ENCODE assay signal across 33 mouse cellular contexts in genomic region chr7:89727615-89728014, GRCm38 (mm10).
"Had no signal": no experiment of that assay in that cellular context is flagged by ENCODE, and none has a peak within 500 bp of the region (broad histone marks: within the 10 kb centered on the region; RNA-seq: fewer than 3 reads in every experiment).

No protein-coding gene starts in this region.

- H3K36me3 ChIP-seq: heart, embryonic 10.5 days; heart, embryonic 12.5 days; heart, embryonic 13.5 days; heart, embryonic 15.5 days; hindbrain, embryonic 10.5 days; hindbrain, embryonic 12.5 days; hindbrain, embryonic 13.5 days; hindbrain, embryonic 15.5 days; intestine, embryonic 15.5 days; kidney, embryonic 15.5 days had no signal

- ATAC-seq: hindbrain, embryonic 16.5 days; inflammation-experienced regulatory T-cells, adult 6 months; intestine, embryonic 15.5 days; intestine, postnatal 0 days had no signal

- H3K27me3 ChIP-seq: heart, embryonic 12.5 days; heart, embryonic 13.5 days; heart, embryonic 15.5 days; hindbrain, embryonic 12.5 days; hindbrain, embryonic 13.5 days; hindbrain, embryonic 15.5 days; intestine, embryonic 15.5 days; kidney, embryonic 15.5 days had no signal

- DNase-seq: heart, postnatal 10 days; heart, postnatal 14 days; heart, postnatal 36 days; heart, postnatal 4 days; kidney, adult 11 months; kidney, adult 18-20 months; kidney, adult 8-10 months; kidney, adult 9 months; kidney, postnatal 10 days; kidney, postnatal 14 days; kidney, postnatal 25 days; kidney, postnatal 36 days; kidney, postnatal 4 days; layer of hippocampus, adult 9-11 months; layer of hippocampus, postnatal 36 days had no signal

- H3K9ac ChIP-seq: heart, embryonic 12.5 days; heart, embryonic 13.5 days; heart, embryonic 15.5 days; hindbrain, embryonic 12.5 days; hindbrain, embryonic 13.5 days; hindbrain, embryonic 14.5 days; hindbrain, embryonic 15.5 days; intestine, embryonic 15.5 days; kidney, embryonic 15.5 days had no signal

- H3K4me3 ChIP-seq: heart, embryonic 10.5 days; heart, embryonic 12.5 days; heart, embryonic 13.5 days; heart, embryonic 15.5 days; hindbrain, embryonic 10.5 days; hindbrain, embryonic 12.5 days; hindbrain, embryonic 13.5 days; hindbrain, embryonic 15.5 days; intestine, embryonic 15.5 days; kidney, embryonic 15.5 days; layer of hippocampus, adult 2 months had no signal

- H3K4me1 ChIP-seq: heart, embryonic 10.5 days; heart, embryonic 13.5 days; heart, embryonic 15.5 days; hindbrain, embryonic 10.5 days; hindbrain, embryonic 12.5 days; hindbrain, embryonic 13.5 days; hindbrain, embryonic 15.5 days; intestine, embryonic 15.5 days; kidney, embryonic 15.5 days had no signal

- H3K4me2 ChIP-seq: heart, embryonic 11.5 days; heart, embryonic 12.5 days; heart, embryonic 13.5 days; heart, embryonic 15.5 days; hindbrain, embryonic 12.5 days; hindbrain, embryonic 13.5 days; hindbrain, embryonic 14.5 days; hindbrain, embryonic 15.5 days; intestine, embryonic 15.5 days; kidney, embryonic 15.5 days had no signal

- H3K9me3 ChIP-seq: heart, embryonic 10.5 days; heart, embryonic 12.5 days; heart, embryonic 13.5 days; heart, embryonic 15.5 days; hindbrain, embryonic 10.5 days; hindbrain, embryonic 12.5 days; hindbrain, embryonic 13.5 days; hindbrain, embryonic 15.5 days; intestine, embryonic 15.5 days; kidney, embryonic 15.5 days had no signal

- H3K27ac ChIP-seq: heart, embryonic 10.5 days; heart, embryonic 13.5 days; heart, embryonic 15.5 days; hindbrain, embryonic 10.5 days; hindbrain, embryonic 12.5 days; hindbrain, embryonic 13.5 days; hindbrain, embryonic 14.5 days; hindbrain, embryonic 15.5 days; hindbrain, postnatal 0 days; intestine, embryonic 15.5 days; kidney, embryonic 15.5 days; kidney, postnatal 0 days; layer of hippocampus, adult 2 months had no signal
